Mouse (Mus musculus) liver, adult 2 months (tissue): ENCODE results near the gene Rangrf.

Source experiments
- CTCF ChIP-seq: fragments of 200-500 bp; IDR thresholded peaks from 2 replicates; pipeline ENCODE4 v1.5.1; 2011; ENCODE audit warnings: low read depth, low read length, control low read depth
- POLR2A ChIP-seq: fragments of 200-500 bp; IDR thresholded peaks from 2 replicates; pipeline ENCODE4 v1.6.1; 2011; ENCODE audit warnings: low read length, control low read depth; ENCODE audit not compliant: insufficient read depth; ENCODE audit errors: extremely low read depth

GRCm38 (mm10) chr11:69010400-69011323 is 35.7 kb upstream of the Rangrf start:
- TF ChIP-seq POLR2A: no peak
- no peak for TF ChIP-seq CTCF
